ENCODE assay signal across 18 mouse cellular contexts in the genomic region with DNA sequence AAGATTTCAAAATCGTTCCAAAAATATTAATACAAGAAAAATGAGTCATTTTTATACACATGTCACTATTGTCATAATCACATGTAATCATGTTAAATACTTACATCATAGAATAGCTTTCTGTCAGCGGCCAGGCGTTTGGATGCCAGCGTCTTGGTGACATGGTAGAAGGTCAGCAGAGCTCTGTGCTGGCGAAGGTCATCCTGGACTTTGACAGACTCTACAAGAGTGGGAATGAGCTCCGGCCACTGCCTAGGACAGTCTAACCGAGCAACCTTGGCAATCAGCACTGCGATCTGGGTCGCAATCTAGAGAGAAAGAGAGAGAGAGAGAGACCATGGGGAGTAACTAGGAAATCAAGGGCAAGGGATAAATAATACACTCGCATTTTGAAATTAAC.
"Had no signal": no experiment of that assay in that cellular context is flagged by ENCODE, and none has a peak within 500 bp of the region (broad histone marks: within the 10 kb centered on the region; RNA-seq: fewer than 3 reads in every experiment).

No protein-coding gene starts in this region.

- DNase-seq: gastrocnemius, postnatal 14 days; gastrocnemius, postnatal 36 days; heart, adult 11 months; heart, adult 2 months; heart, postnatal 10 days; heart, postnatal 4 days; kidney, adult 2 months; kidney, adult 9 months; kidney, postnatal 14 days; kidney, postnatal 36 days; layer of hippocampus, adult 9-11 months; layer of hippocampus, postnatal 36 days; left cerebral cortex, postnatal 4 days had no signal

- ATAC-seq: hindbrain, embryonic 16.5 days; inflammation-experienced regulatory T-cells, adult 6 months; intestine, embryonic 15.5 days; intestine, postnatal 0 days; liver, embryonic 12.5 days had no signal
